Mouse (Mus musculus) gastrocnemius, adult 18-20 months (tissue): ENCODE results near the gene Cwh43. TPM values are rescaled to one million over a fixed set of nuclear protein-coding genes. Genes with fewer than 3 reads are reported as not detected.

Experiments
- DNase-seq: peaks from one replicate; pipeline ENCODE4 v3.0.0; 2021; ENCODE audit warnings: low spot score
- total RNA-seq, 2 experiments: library from RNA; stranded (reverse); gene quantifications; 2 replicates each; pipeline ENCODE4 v1.2.3; 2021

The Cwh43 gene
- total RNA-seq, 2 experiments from 2014 or later = not detected

GRCm38 (mm10) chr5:73399768-73400526, 5.9 kb upstream of the Cwh43 start:
- DNase-seq = no peak

- peak; percentile 53 for DNase-seq
These were observed 4.5 kb upstream of the Cwh43 start for GRCm38 (mm10) chr5:73401341-73401740.

GRCm38 (mm10) chr5:73402911-73403310, 3.0 kb upstream of the Cwh43 start:
- DNase-seq = no peak

GRCm38 (mm10) chr5:73403311-73404068, 2.4 kb upstream of the Cwh43 start:
- DNase-seq = no peak

GRCm38 (mm10) chr5:73404790-73405189, 1.1 kb upstream of the Cwh43 start:
- no peak for DNase-seq

GRCm38 (mm10) chr5:73406861-73407260, 986 bp downstream of the Cwh43 start:
- no peak for DNase-seq

- DNase-seq = no peak
These were observed 4.1 kb downstream of the Cwh43 start for GRCm38 (mm10) chr5:73409970-73410369.

GRCm38 (mm10) chr5:73411771-73412170, 5.9 kb downstream of the Cwh43 start:
- no peak for DNase-seq

GRCm38 (mm10) chr5:73414172-73414571, 8.3 kb downstream of the Cwh43 start:
- no peak for DNase-seq

- DNase-seq = no peak
These were observed 13.3 kb downstream of the Cwh43 start for GRCm38 (mm10) chr5:73419045-73419695.

GRCm38 (mm10) chr5:73426824-73427223, 20.9 kb downstream of the Cwh43 start:
- DNase-seq = no peak

- DNase-seq = peak; percentile 63
These were observed 25.7 kb downstream of the Cwh43 start for GRCm38 (mm10) chr5:73431581-73431980.

GRCm38 (mm10) chr5:73432805-73433204, 26.9 kb downstream of the Cwh43 start:
- no peak for DNase-seq

- DNase-seq = no peak
These were observed 28.9 kb downstream of the Cwh43 start for GRCm38 (mm10) chr5:73434764-73435163.

GRCm38 (mm10) chr5:73442176-73442575, 36.3 kb downstream of the Cwh43 start:
- DNase-seq = no peak

- no peak for DNase-seq
These were observed 44.4 kb downstream of the Cwh43 start for GRCm38 (mm10) chr5:73450276-73450675.

- no peak for DNase-seq
These were observed 48.8 kb downstream of the Cwh43 start for GRCm38 (mm10) chr5:73454502-73455306.

GRCm38 (mm10) chr5:73455307-73455687, 49.4 kb downstream of the Cwh43 start:
- no peak for DNase-seq

- DNase-seq = no peak
These were observed 62.9 kb downstream of the Cwh43 start for GRCm38 (mm10) chr5:73468462-73469433.
